Mouse (Mus musculus) urinary bladder, adult 18-20 months (tissue): ENCODE data around the gene Mcl1.
"Not testable (repeated sequence)": the region's sequence is repeated elsewhere in the genome, so short reads cannot be mapped to it uniquely, and the experiment has no call there.

Experiments
- DNase-seq, 2 experiments: peaks; one replicate each; pipeline ENCODE4 v3.0.0; 2022; ENCODE audit warnings: low spot score in 2 of 2, mixed read lengths in 2 of 2

The Mcl1 gene

DNA sequence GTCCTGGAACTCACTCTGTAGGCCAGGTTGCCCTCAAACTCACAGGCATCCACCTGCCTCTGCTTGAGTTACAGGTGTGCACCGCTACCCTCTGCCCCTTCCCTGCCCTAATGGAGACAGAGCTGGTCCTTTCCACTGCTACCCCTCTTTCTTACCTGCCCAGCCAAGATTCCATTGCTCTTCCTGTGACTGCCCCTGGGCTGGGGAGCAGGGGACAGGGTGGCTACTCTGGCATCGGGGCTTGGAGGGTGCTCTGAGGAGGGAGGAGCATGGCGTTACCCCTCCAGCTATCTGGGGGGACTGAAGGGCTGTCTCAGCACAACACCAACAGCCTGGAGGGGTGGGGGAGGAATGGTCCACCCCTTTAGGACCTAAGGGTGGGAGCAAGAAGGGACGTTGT is 26.7 kb downstream of the Mcl1 start:
- no peak for DNase-seq

GRCm38 (mm10) chr3:95685701-95686100 is 27.1 kb downstream of the Mcl1 start:
- DNase-seq = no peak

- no peak for DNase-seq
These were observed 28.0 kb downstream of the Mcl1 start for GRCm38 (mm10) chr3:95686492-95687167.

DNA sequence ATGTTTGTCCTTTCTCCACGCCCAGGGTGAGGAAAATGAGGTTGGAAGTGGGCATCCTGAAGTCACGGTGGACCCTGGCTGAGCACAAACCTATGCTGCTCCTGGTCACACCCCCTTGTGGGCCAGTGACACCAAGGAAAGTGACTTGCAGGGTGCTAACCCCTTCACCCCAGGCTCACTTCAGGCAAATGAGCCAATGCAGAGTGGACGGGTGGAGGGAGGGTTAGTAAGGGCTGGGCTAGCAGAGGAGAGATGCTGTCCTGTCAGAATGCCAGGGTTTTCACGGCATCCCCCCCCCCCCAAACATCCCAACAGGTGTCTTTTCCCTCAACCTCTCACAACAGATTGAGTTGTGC is 28.6 kb downstream of the Mcl1 start:
- DNase-seq = no peak

DNA sequence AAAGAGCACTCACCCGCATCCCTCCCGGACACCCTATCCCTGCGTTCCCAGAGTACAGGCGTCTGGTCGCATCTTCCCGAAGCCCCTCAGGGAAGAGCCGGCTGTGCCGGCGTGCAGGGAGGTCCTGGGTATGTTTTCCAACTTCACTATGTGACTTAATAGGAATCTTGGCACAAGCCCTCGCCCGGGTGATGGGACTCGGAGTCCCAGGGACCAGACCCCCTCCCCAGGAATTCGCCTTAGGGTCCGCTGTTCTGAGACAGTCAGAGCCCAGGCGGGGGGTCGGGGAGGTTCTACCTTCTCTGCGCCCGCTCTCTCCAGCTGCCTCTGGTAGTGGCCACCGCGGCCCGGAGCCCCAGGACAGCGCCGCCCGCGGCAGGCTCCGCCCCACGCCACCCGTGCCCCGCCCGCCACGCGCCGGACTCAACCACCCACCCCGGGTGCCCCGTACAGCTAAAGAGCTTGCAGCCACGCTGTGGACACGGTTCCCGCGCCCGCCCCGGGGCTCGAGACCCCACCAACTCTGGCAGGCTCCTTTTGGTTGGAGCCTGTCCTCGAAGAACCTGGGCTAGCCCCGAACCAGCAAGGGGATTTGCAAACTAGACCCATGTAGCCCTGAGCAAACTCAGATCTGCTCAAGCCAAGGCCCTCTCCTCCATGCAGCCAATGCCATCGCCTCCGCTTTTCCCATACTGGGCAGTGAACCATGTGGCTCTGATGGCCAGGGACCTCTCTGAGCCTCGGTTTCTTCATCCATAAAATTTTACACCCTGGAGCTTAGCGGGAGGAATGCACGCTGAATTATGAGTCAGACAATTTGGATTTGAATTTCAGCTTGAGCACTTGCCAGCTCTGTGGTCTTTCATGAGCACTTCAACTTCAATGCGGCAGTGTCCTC is 29.2 kb downstream of the Mcl1 start, which contains the start of gene Adamtsl4:
Gene Adamtsl4 (minus strand): TSS at position 394 of the 898 bp plus-strand sequence.
- peak; percentile 71 to 75 for DNase-seq

- no peak for DNase-seq
These were observed 30.8 kb downstream of the Mcl1 start for GRCm38 (mm10) chr3:95689171-95689915.

GRCm38 (mm10) chr3:95689940-95690339 is 31.4 kb downstream of the Mcl1 start:
- no peak for DNase-seq

- DNase-seq = not testable (repeated sequence)
These were observed 32.0 kb downstream of the Mcl1 start for GRCm38 (mm10) chr3:95690552-95690951.

DNA sequence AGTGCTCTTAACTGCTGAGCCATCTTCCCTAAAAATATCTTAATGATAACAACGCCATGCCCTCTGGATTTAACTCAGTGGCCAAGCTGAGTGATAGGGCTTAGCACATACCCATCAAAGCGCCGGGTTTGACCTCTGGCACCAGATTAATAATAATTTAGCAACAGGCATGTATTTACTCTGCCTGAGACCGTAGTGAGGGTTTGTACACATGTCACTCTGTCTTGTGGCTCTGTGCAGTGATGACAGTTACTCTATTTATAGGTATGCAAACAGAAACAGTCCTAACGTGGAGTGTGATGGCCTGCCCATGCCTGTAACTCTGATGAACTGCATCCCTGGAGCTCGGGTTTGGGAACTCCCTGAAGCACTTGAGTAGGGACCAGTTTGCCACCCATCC is 34.1 kb downstream of the Mcl1 start:
- DNase-seq = no peak

DNA sequence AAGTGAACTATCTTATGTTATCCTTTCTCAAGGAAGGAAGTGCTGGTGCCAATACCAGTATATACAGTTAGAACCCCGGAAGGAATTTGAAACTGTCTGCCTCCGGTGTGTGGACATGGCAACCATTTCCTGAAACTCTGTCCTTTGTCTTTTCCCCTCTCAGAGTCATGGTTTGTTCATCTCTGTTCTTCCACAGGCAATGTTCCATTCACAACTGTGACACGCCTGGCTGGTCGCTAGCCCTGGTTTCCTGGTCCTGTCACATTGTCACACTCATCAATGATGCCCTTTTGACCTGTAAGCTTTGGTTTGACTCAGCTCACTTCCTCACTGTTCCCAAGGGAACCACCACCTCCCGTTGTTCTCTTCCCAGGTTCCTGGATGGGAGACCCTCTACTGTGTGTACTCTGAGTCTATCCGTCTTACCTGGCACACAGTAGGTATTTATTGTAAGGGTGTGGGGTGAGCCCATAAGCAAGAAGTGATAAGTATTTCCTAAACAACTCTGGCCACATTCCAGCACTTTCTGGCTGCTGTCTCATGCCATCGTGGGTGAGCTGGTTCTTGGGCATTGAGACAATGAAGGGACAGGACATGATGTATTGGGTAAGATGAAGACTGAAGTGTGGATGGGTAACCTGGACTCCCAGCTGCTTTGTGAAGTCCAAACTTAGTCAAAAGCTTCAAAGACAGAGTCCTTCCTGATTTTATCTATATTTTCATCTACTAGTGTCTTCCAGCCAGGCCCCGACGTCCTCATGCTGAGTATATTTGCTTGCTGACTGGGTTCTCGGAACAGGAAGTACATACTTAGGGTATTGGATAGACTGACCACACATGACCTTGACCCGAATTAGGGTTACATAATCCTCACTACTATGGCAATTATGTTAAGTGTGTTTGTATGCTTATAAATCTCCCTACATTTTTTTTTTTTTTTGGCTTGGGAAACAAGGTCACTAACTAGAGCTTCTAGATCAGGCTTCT is 35.5 kb downstream of the Mcl1 start:
- DNase-seq = no peak

DNA sequence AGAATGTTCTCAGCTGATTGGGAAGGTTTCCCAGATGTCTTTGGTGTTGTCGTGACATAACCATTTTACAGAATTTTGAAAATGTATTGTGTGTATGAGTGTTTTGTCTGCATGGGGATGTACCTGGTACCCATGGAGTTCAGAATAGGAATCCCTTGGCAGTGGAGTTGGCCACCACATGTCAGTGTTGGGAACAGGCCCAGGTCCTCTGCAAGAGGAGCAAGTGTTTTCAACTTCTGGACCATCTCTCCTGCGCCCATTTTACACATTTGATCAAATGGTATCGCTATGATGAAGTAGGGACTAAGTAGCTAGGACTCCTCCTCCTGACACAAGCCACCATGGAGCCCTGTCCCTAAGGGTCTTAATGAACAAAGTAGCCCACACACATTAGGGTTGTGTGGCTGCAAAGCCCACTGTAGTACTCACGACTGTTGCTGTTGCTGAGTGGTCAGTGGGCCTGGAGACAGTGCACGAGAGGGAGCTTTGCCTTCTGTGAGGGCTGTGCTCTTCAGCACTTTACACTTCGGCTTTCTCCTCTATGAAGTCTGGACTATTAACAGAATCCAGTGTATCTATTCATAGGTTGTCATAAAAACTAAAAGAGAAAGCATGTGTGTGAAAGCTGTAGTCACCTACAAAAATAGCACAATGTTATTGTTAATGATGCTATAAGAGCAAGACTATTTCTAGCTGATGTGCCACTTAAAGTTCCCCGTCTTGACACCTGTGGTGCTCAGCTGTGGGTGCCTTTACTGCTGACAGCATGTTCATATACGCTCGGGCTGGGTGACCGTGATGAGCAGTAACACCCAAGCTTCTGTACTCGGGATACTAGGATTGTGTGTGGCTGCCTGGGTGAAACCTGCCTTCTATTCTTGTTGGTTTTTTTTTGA is 36.5 kb downstream of the Mcl1 start:
- no peak for DNase-seq

GRCm38 (mm10) chr3:95695796-95696195 is 37.2 kb downstream of the Mcl1 start:
- DNase-seq = no peak

DNA sequence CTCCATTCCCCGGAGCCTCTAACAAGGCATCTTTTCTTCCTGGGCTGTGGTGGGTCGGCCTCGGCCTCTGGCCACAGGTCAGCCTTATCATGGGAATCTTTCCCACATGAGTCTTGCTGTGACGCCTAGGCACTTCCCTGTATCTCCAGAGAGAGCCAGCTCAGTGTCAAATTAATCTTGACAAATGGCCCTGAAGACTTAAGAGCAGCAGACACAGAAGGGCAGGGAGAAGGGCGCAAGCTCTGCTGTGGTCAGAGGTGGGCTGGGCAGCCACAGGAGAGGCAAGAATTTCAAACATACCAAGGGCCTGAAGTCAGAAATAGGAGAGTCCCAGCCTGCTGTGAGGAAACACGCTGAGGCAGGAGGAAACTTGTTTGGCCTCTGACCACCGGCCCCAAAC is 37.8 kb downstream of the Mcl1 start:
- DNase-seq = peak in 1 of 2 experiments; percentile 72

DNA sequence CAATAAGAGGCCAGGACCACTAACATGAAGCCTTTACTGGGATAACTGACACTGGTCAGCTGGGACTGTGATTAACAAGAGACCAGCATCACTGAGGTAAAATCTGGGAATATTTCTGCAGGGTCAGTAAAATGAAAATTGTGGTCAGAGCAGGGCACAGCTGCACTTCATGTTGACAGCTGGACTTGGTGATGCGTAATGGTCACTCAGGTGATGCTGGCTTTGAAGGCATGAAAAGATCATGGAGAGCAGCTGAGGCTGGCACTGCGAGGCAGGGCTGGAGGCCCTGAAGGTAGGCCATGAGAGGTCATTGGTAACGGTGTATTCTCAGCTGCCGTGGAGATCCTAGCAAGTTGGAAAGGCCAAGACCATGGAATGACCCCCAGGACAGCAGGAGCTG is 39.7 kb downstream of the Mcl1 start:
- no peak for DNase-seq

GRCm38 (mm10) chr3:95700233-95700681 is 41.7 kb downstream of the Mcl1 start:
- no peak for DNase-seq

DNA sequence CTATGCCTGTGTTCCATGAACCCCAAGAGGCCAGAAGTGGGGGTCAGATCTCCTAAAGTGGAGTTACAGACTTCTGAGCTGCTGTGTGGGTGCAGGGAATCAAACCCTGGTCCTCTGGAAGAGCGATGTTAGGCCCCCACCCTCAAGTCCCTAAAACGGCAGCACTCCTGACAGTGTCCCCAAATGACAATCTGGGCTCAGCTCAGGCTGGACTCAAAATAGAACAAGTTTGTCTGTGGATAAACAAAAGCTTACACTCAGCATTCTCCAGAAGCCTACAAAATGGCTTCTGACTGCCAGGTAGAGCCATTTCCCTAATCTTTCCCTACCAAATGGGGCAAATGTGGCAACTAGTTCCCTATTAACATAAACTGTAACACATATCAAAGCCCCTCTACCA is 42.5 kb downstream of the Mcl1 start:
- no peak for DNase-seq

GRCm38 (mm10) chr3:95701877-95702540 is 43.4 kb downstream of the Mcl1 start:
- peak; percentile 63 to 79 for DNase-seq

DNA sequence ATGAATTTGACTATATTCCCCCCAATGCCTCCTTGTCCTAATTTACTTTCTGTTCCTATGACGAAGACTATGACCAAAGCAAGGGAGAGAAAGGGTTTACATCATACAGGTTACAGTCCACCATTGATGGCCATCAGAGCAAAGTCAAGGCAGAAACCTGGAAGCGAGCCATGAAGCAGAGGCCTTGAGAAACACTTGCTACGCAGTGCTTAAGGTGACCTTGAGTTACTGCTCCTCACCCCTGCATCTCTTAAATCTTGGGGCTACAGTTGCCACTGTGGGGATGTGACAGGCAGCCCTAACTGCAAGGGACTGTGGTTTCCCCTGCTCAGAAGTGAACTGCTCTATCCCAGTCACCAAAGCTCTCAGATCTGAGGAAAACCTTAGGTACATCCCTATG is 44.7 kb downstream of the Mcl1 start:
- no peak for DNase-seq

GRCm38 (mm10) chr3:95704612-95705011 is 46.0 kb downstream of the Mcl1 start:
- DNase-seq = no peak
